Mouse (Mus musculus) E14TG2a.4 (cell line): ENCODE data around the gene Gzmd.

Experiments used
- CTCF ChIP-seq: conservative IDR thresholded peaks from 2 replicates; pipeline ENCODE4 v1.5.1; 2014; ENCODE audit warnings: low read length
- NANOG ChIP-seq: IDR thresholded peaks from 2 replicates; pipeline ENCODE4 v1.6.1; 2014; ENCODE audit warnings: borderline replicate concordance, low read length, mixed read lengths

DNA sequence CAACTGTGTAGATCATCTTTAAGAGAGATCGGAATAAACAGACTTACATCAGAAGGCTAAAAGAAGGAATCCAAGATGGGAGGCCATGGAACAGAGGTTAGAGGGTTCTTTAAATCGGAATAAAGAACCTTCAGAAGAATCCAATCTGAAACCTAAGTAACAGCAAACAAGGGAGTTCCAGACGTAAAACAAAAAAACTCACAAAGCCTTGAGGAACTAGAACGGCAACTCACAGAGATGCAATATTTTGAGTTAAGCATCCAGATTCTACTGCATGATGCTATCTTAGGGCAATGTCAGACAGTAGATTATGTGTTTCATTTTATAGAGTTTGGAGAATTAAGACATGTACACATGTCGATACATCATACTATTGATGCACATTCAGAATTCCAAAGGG lies 42.1 kb upstream of the Gzmd start, which contains the start of gene Gzmn:
- TF ChIP-seq CTCF (no peak), NANOG (no peak)
